Mouse (Mus musculus): ENCODE measurements around the gene Olfr479. TPM values are rescaled to one million over a fixed set of nuclear protein-coding genes. Genes with fewer than 3 reads are reported as not detected.
"Not testable (repeated sequence)": the region's sequence is repeated elsewhere in the genome, so short reads cannot be mapped to it uniquely, and the experiment has no call there.

Olfr479 gene
- total RNA-seq (2014; rRNA removed) (not detected in 2 replicates), polyA plus RNA-seq (2012; rRNA removed) (not detected in 2 replicates)

DNA sequence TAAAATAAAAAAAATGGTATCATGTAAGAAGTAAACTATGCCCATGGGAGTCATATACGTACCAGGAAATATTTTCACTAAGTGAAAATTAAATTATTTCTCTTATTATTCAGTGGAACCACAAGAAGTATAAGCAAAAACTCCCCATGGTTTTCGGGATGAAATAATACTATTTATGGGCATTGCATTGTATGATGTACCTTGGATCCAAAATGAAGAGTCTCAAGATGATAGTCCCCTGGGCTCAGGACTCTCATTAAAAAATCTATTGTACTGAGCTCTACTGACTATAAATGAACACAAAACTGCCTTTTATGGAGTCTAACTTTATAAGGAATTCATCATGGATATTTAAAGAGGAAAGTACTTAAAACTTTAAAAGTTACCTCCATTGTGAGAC, at the start of gene Olfr479:
TSS of gene Olfr479 (plus strand) at position 301 of the 400 bp plus-strand sequence.
- Histone ChIP-seq H3K36me3 (ENCODE audit: control insufficient read depth, insufficient read depth, low read length) (no peaks in the 10 kb centered on the region), H3K9ac (ENCODE audit: low read depth, low read length) (no peak within 1 kb of the TSS), H3K4me3 (ENCODE audit: insufficient read depth, low read depth, low read length) (no peak within 1 kb of the TSS), H3K79me2 (ENCODE audit: control insufficient read depth, insufficient read depth, low read length) (no peaks in the 10 kb centered on the region), H3K4me1 (ENCODE audit: control insufficient read depth, insufficient read depth, low read length) (no peaks in the 10 kb centered on the region), H3K27ac (replicated peaks; ENCODE audit: insufficient read depth, low read depth, low read length) (no peak within 1 kb of the TSS), H3K27me3 (ENCODE audit: control insufficient read depth, insufficient read depth, low read length) (no peaks in the 10 kb centered on the region)
- 82% methylated on average over 2 of the region's 2 CpGs for WGBS
- DNase-seq (ENCODE audit: extremely low read depth, low read depth, low spot score) = no peak
- TF ChIP-seq POLR2A (IDR thresholded peaks at IDR 0.05; ENCODE audit: extremely low read depth, insufficient read depth, low read length) (no peak), CTCF (IDR thresholded peaks at IDR 0.05; ENCODE audit: low read depth, low read length) (no peak)

DNA sequence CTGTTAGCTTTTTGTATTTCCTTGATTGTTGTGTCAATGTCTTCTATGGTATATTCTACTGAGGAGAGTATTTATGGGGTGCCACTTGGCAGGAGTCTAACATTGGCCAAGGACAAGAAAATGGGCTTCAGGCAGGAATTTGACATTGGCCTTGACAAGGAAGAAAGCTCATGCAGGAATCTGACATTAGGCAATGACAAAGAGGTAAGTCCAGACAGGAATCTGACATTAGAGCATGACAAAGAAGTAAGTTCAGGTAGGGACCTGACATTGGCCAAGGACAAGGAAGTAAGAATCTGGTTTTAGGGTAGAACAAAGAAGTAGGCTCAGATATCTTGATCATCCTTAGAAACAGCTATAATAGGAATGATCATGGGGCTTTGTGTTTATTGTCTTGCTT, 36.2 kb upstream of the Olfr479 start:
- not testable (repeated sequence) for H3K79me2 ChIP-seq (ENCODE audit: control insufficient read depth, insufficient read depth, low read length); H3K27me3 ChIP-seq (ENCODE audit: control insufficient read depth, insufficient read depth, low read length); H3K4me3 ChIP-seq (ENCODE audit: insufficient read depth, low read depth, low read length); H3K27ac ChIP-seq (replicated peaks; ENCODE audit: insufficient read depth, low read depth, low read length); H3K9ac ChIP-seq (ENCODE audit: low read depth, low read length); H3K4me1 ChIP-seq (ENCODE audit: control insufficient read depth, insufficient read depth, low read length); H3K36me3 ChIP-seq (ENCODE audit: control insufficient read depth, insufficient read depth, low read length); DNase-seq (ENCODE audit: extremely low read depth, low read depth, low spot score)

GRCm38 (mm10) chr7:108033889-108034288, 16.6 kb upstream of the Olfr479 start, which contains the start of gene Olfr478:
TSS of gene Olfr478 (minus strand) at chr7:108033989.
- no peak for DNase-seq (ENCODE audit: extremely low read depth, low read depth, low spot score)
- Histone ChIP-seq H3K27me3 (ENCODE audit: control insufficient read depth, insufficient read depth, low read length) (no peaks in the 10 kb centered on the region), H3K36me3 (ENCODE audit: control insufficient read depth, insufficient read depth, low read length) (no peaks in the 10 kb centered on the region), H3K4me1 (ENCODE audit: control insufficient read depth, insufficient read depth, low read length) (no peaks in the 10 kb centered on the region), H3K9ac (ENCODE audit: low read depth, low read length) (no peak within 1 kb of the TSS), H3K79me2 (ENCODE audit: control insufficient read depth, insufficient read depth, low read length) (no peaks in the 10 kb centered on the region), H3K27ac (replicated peaks; ENCODE audit: insufficient read depth, low read depth, low read length) (no peak within 1 kb of the TSS), H3K4me3 (ENCODE audit: insufficient read depth, low read depth, low read length) (no peak within 1 kb of the TSS)
- TF ChIP-seq POLR2A (IDR thresholded peaks at IDR 0.05; ENCODE audit: extremely low read depth, insufficient read depth, low read length) = no peak
- no peak for TF ChIP-seq CTCF (IDR thresholded peaks at IDR 0.05; ENCODE audit: low read depth, low read length)
- WGBS = 61% methylated on average over 3 of the region's 3 CpGs

- 68% methylated on average over 1 of the region's 1 CpGs for WGBS
- H3K27me3 ChIP-seq (ENCODE audit: control insufficient read depth, insufficient read depth, low read length) = no peaks in the 10 kb centered on the region
- no peak for TF ChIP-seq CTCF (IDR thresholded peaks at IDR 0.05; ENCODE audit: low read depth, low read length)
- no peak for TF ChIP-seq POLR2A (IDR thresholded peaks at IDR 0.05; ENCODE audit: extremely low read depth, insufficient read depth, low read length)
These were observed 16.8 kb downstream of the Olfr479 start, which contains the start of gene Olfr480 for GRCm38 (mm10) chr7:108067246-108067645. TSS of gene Olfr480 (minus strand) at chr7:108067346.

DNA sequence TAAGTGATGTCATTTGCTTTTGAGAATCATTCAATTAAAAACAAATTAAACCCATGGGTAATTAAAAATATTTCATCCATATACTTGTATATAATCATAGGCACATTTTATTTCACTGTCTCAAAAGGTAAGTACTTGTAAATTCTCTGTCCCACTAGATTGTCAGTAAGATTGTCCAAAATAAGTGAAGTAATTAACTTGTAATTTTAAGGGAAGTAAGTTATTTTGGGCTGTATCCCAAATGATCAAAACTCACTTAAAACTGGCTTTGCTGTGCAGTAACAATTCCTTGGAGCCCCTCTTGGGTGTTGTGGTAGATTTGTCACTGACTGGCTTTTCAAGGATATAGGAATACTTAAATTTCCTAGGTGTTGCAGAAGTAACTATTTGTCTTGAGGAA, 29.1 kb downstream of the Olfr479 start, which contains the start of gene Olfr481:
TSS of gene Olfr481 (plus strand) at position 301 of the 400 bp plus-strand sequence.
- no peak for TF ChIP-seq POLR2A (IDR thresholded peaks at IDR 0.05; ENCODE audit: extremely low read depth, insufficient read depth, low read length)
- Histone ChIP-seq H3K4me3 (ENCODE audit: insufficient read depth, low read depth, low read length) (no peak within 1 kb of the TSS), H3K27me3 (ENCODE audit: control insufficient read depth, insufficient read depth, low read length) (no peaks in the 10 kb centered on the region), H3K27ac (replicated peaks; ENCODE audit: insufficient read depth, low read depth, low read length) (no peak within 1 kb of the TSS), H3K4me1 (ENCODE audit: control insufficient read depth, insufficient read depth, low read length) (no peaks in the 10 kb centered on the region), H3K9ac (ENCODE audit: low read depth, low read length) (no peak within 1 kb of the TSS), H3K79me2 (ENCODE audit: control insufficient read depth, insufficient read depth, low read length) (no peaks in the 10 kb centered on the region), H3K36me3 (ENCODE audit: control insufficient read depth, insufficient read depth, low read length) (no peaks in the 10 kb centered on the region)
- DNase-seq (ENCODE audit: extremely low read depth, low read depth, low spot score) = no peak

More at GRCm38 (mm10) chr7:108067246-108067645, 16.8 kb downstream of the Olfr479 start, which contains the start of gene Olfr480:
- Histone ChIP-seq H3K4me3 (ENCODE audit: insufficient read depth, low read depth, low read length) (no peak within 1 kb of the TSS), H3K79me2 (ENCODE audit: control insufficient read depth, insufficient read depth, low read length) (no peaks in the 10 kb centered on the region), H3K27ac (replicated peaks; ENCODE audit: insufficient read depth, low read depth, low read length) (no peak within 1 kb of the TSS), H3K36me3 (ENCODE audit: control insufficient read depth, insufficient read depth, low read length) (no peaks in the 10 kb centered on the region), H3K9ac (ENCODE audit: low read depth, low read length) (no peak within 1 kb of the TSS), H3K4me1 (ENCODE audit: control insufficient read depth, insufficient read depth, low read length) (no peaks in the 10 kb centered on the region)
- DNase-seq (ENCODE audit: extremely low read depth, low read depth, low spot score) = no peak

DNA sequence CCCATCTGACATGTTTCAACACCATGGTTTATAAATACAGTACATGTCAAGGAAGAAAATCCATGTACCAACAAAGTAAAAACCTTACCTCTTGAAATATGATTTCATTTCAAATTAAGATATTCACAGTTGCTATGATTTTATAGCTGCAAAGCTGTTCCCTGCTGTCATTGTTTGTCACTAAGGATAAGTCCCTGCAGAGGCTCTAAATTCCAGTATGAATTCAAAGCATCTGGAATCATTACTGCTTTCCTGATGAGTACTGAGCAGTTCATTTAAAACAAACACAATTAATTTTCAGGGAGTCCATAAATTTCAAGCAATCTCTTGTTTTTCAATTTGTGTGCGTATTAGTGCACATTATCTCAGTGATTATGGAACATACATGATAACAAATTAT, 47.0 kb downstream of the Olfr479 start, which contains the start of gene Olfr482:
TSS of gene Olfr482 (minus strand) at position 101 of the 400 bp plus-strand sequence.
- Histone ChIP-seq H3K9ac (ENCODE audit: low read depth, low read length) (no peak within 1 kb of the TSS), H3K27ac (replicated peaks; ENCODE audit: insufficient read depth, low read depth, low read length) (no peak within 1 kb of the TSS), H3K79me2 (ENCODE audit: control insufficient read depth, insufficient read depth, low read length) (no peaks in the 10 kb centered on the region), H3K27me3 (ENCODE audit: control insufficient read depth, insufficient read depth, low read length) (no peaks in the 10 kb centered on the region), H3K36me3 (ENCODE audit: control insufficient read depth, insufficient read depth, low read length) (no peaks in the 10 kb centered on the region), H3K4me3 (ENCODE audit: insufficient read depth, low read depth, low read length) (no peak within 1 kb of the TSS), H3K4me1 (ENCODE audit: control insufficient read depth, insufficient read depth, low read length) (no peaks in the 10 kb centered on the region)
- TF ChIP-seq POLR2A (IDR thresholded peaks at IDR 0.05; ENCODE audit: extremely low read depth, insufficient read depth, low read length) (no peak), CTCF (IDR thresholded peaks at IDR 0.05; ENCODE audit: low read depth, low read length) (no peak)
- DNase-seq (ENCODE audit: extremely low read depth, low read depth, low spot score) = no peak
- WGBS = 78% methylated on average over 1 of the region's 1 CpGs

All from liver, adult 2 months (tissue).